ENCODE assay signal across 12 mouse cellular contexts in the genomic region with DNA sequence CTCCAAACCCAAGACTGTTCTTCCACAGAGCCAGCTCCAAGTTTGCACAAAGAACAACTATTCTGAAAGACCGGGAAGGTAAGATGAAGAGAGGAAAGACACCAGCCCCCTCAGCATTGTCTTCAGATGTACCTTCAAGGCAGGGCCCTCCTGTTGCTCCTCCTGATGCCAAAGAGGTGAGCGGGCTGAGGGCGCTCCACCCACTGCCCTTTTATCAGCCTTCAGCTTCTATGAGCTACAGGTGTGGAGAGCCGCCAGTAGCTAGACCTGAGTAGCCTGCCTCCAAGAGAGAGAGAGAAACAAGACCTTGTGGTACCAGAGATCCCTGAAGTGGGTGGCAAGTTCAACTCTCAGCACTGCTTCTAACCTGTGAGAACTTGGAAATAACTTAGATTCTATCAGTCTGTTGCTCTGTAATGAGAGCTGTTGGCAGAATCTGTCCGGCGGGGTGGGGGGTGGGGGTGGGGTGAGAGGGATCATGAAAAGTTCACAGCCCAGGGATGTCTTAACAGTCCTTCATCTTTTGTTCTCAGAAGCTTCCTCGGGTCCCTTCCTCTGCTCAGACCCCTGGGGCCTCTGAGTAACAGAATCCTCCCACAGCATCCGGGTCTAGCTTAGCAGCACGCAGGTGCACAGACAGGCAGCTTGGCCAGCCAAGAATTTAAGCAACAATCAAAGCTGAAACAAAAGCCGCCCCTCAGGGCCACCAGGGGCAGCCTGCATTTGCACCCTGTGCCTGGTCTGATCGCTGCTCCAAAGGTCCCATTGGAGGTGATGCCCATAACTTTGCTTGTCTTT. TPM values are rescaled to one million over a fixed set of nuclear protein-coding genes. Genes with fewer than 3 reads are reported as not detected.
DNase-seq lines count a peak whose midpoint lies in the region; ATAC-seq and TF ChIP-seq lines count a peak whose summit lies in the region.
"Had no signal": no experiment of that assay in that cellular context is flagged by ENCODE, and none has a peak within 500 bp of the region (broad histone marks: within the 10 kb centered on the region; RNA-seq: fewer than 3 reads in every experiment).

A gene (minus strand): TSS at position 369 of the 798 bp plus-strand sequence.

- H3K4me2 ChIP-seq in heart, embryonic 16.5 days (ENCODE audit: low read depth, low read length) = no peak within 1 kb of the TSS
- H3K4me2 ChIP-seq in limb, embryonic 12.5 days = no peak within 1 kb of the TSS

- H3K9ac ChIP-seq in heart, embryonic 16.5 days (ENCODE audit: low read length) = no peak within 1 kb of the TSS
- H3K9ac ChIP-seq in limb, embryonic 12.5 days (replicated peaks) = no peak within 1 kb of the TSS

- no peaks in the 10 kb centered on the region for H3K36me3 ChIP-seq in heart, embryonic 16.5 days (ENCODE audit: control insufficient read depth, insufficient read depth)
- H3K36me3 ChIP-seq in spleen, adult 2 months (ENCODE audit: control insufficient read depth, insufficient read depth, low read length) = no peaks in the 10 kb centered on the region
- H3K36me3 ChIP-seq in limb, embryonic 12.5 days = no peaks in the 10 kb centered on the region

- no peak within 1 kb of the TSS for H3K4me3 ChIP-seq in heart, embryonic 16.5 days (ENCODE audit: low read length)
- peak within 1 kb of the TSS; percentile 35; the same call in 1 of the 2 replicates for H3K4me3 ChIP-seq in spleen, adult 2 months (ENCODE audit: extremely low read depth, insufficient read depth, insufficient read length)
- no peak within 1 kb of the TSS for H3K4me3 ChIP-seq in limb, embryonic 12.5 days (replicated peaks)
- H3K4me3 ChIP-seq: myocyte had no signal

- H3K9me3 ChIP-seq in heart, embryonic 16.5 days (replicated peaks; ENCODE audit: control insufficient read depth, low read length) = no peaks in the 10 kb centered on the region
- no peaks in the 10 kb centered on the region for H3K9me3 ChIP-seq in limb, embryonic 12.5 days

- WGBS in heart, embryonic 16.5 days = 43% methylated on average over 11 of the region's 11 CpGs
- 38% methylated on average over 11 of the region's 11 CpGs for WGBS in spleen, adult 2 months
- WGBS in limb, embryonic 12.5 days = 38% methylated on average over 11 of the region's 11 CpGs

- H3K4me1 ChIP-seq in heart, embryonic 16.5 days (ENCODE audit: control insufficient read depth, insufficient read depth, low read length) = peaks cover 26% of the 10 kb centered on the region
- peaks cover 12% of the 10 kb centered on the region; the same call in 1 of the 2 replicates for H3K4me1 ChIP-seq in spleen, adult 2 months (ENCODE audit: control insufficient read depth, insufficient read depth, insufficient read length)
- peaks cover 22% of the 10 kb centered on the region for H3K4me1 ChIP-seq in limb, embryonic 12.5 days (replicated peaks)

- intact Hi-C loops in left cerebral cortex, postnatal 25 days (cut with DNase I) = no loop called here

- TF ChIP-seq CTCF in spleen, adult 2 months (IDR thresholded peaks at IDR 0.05; ENCODE audit: extremely low read depth, insufficient read depth, insufficient read length, insufficient replicate concordance) = no peak

- ATAC-seq in heart, embryonic 16.5 days (replicated peaks; ENCODE audit: extremely low read depth, insufficient read depth, low FRiP score) = peak; percentile 33
- no peak for ATAC-seq in limb, embryonic 12.5 days (ENCODE audit: insufficient number of reproducible peaks, insufficient read depth, low FRiP score, low TSS enrichment, low read depth)

- no peak for DNase-seq in heart, adult 8-10 months (ENCODE audit: low spot score)
- peak in 1 of 2 experiments; percentile 39 for DNase-seq in spleen, adult 2 months (ENCODE audit: low read depth in 1 of 2, low spot score in 2 of 2)
- DNase-seq in spleen, adult 12 weeks (ENCODE audit: low spot score) = no peak
- no peak for DNase-seq in right cerebral cortex, postnatal 4 days
- DNase-seq in left cerebral cortex, postnatal 25 days (ENCODE audit: low spot score in 2 of 2) = no peak
- DNase-seq in cerebellum, adult 8-10 months = no peak
- DNase-seq: gastrocnemius, postnatal 25 days had no signal

- TF ChIP-seq POLR2A in spleen, adult 2 months (IDR thresholded peaks at IDR 0.05; ENCODE audit: low read depth, low read length) = no peak

- no peaks in the 10 kb centered on the region for H3K27me3 ChIP-seq in heart, embryonic 16.5 days (ENCODE audit: control insufficient read depth, insufficient read depth, low read length)
- no peaks in the 10 kb centered on the region for H3K27me3 ChIP-seq in spleen, adult 2 months (ENCODE audit: control insufficient read depth, insufficient read depth, low read length)
- H3K27me3 ChIP-seq in limb, embryonic 12.5 days = no peaks in the 10 kb centered on the region

- peak within 1 kb of the TSS; percentile 30; the same call in 1 of the 2 replicates for H3K27ac ChIP-seq in heart, embryonic 16.5 days (ENCODE audit: low read length)
- H3K27ac ChIP-seq in spleen, adult 2 months (ENCODE audit: insufficient read depth, low read length) = peak within 1 kb of the TSS; percentile 85
- H3K27ac ChIP-seq in limb, embryonic 12.5 days = 0 out of 2 replicates have a peak within 1 kb of the TSS, but pooled peaks have one; percentile 29

RNA-seq across cellular contexts. Expression of the gene that starts here (rescaled TPM):
- polyA plus RNA-seq in heart, embryonic 16.5 days (2015; fragmentation: Nextera tagmentation; extraction: Ambion mirVana) = 1.1 and 3.8 TPM in 2 replicates
- total RNA-seq in heart, adult 8-10 months (2022) = not detected
- 37.6 and 41.4 TPM in 2 replicates for polyA plus RNA-seq in spleen, adult 2 months (2012; rRNA removed)
- polyA plus RNA-seq in limb, embryonic 12.5 days (2016; fragmentation: Nextera tagmentation; extraction: Ambion mirVana) = not detected in 2 replicates
- not detected for total RNA-seq in left cerebral cortex, postnatal 25 days (2021)
- total RNA-seq: gastrocnemius, postnatal 25 days; MEL had no signal
- polyA plus RNA-seq: liver, embryonic 16.5 days; myocyte had no signal

Comparison
In these comparisons a context has a peak if more than half of its experiments do, and no peak if none do; other contexts are left out.
1. H3K27ac ChIP-seq: peak in every context shown above with its lines; median percentile 85 in spleen, adult 2 months; 30 in heart, embryonic 16.5 days; 29 in limb, embryonic 12.5 days.